Comparison of ENCODE assay signal across 9 mouse cellular contexts in genomic region chr3:52198751-52199738, GRCm38 (mm10).
A peak's percentile ranks its signal among the peaks of the same experiment; 100 is the strongest.
DNase-seq lines count a peak whose midpoint lies in the region; ATAC-seq and TF ChIP-seq lines count a peak whose summit lies in the region.
"Had no signal": no experiment of that assay in that cellular context is flagged by ENCODE, and none has a peak within 500 bp of the region (broad histone marks: within the 10 kb centered on the region; RNA-seq: fewer than 3 reads in every experiment).

No protein-coding gene starts in this region.

- ATAC-seq in erythroblast, adult 5-6 weeks (replicated peaks; ENCODE audit: low FRiP score, poor library complexity, severe bottlenecking): no peak

- no peaks in the 10 kb centered on the region for H3K9me3 ChIP-seq in megakaryocyte, embryonic 14.5 days
- H3K9me3 ChIP-seq: limb, embryonic 12.5 days had no signal

- H3K4me1 ChIP-seq in heart, adult 2 months (ENCODE audit: control insufficient read depth, insufficient read depth, low read length): peaks cover 6% of the 10 kb centered on the region
- peaks cover 35% of the 10 kb centered on the region for H3K4me1 ChIP-seq in megakaryocyte, embryonic 14.5 days

- peak overlapping the region; percentile 50 for H3K4me3 ChIP-seq in heart, adult 2 months
- H3K4me3 ChIP-seq in megakaryocyte, embryonic 14.5 days (replicated peaks): peak overlapping the region; percentile 78
- H3K4me3 ChIP-seq: limb, embryonic 12.5 days had no signal

- no peaks in the 10 kb centered on the region for H3K27me3 ChIP-seq in heart, adult 2 months (ENCODE audit: control insufficient read depth, insufficient read depth, low read length)
- peaks cover 50% of the 10 kb centered on the region for H3K27me3 ChIP-seq in megakaryocyte, embryonic 14.5 days (replicated peaks)

- H3K27ac ChIP-seq in heart, adult 2 months: peak overlapping the region; percentile 70
- H3K27ac ChIP-seq: limb, embryonic 12.5 days had no signal

- no peak for TF ChIP-seq POLR2A in heart, adult 2 months (IDR thresholded peaks at IDR 0.05; ENCODE audit: insufficient read depth, low read depth, low read length)

- 19% methylated on average over 17 of the region's 17 CpGs for WGBS in heart, adult 2 months

- no peaks in the 10 kb centered on the region for H3K36me3 ChIP-seq in heart, adult 2 months (ENCODE audit: control insufficient read depth, insufficient read depth, low read length)
- no peaks in the 10 kb centered on the region for H3K36me3 ChIP-seq in megakaryocyte, embryonic 14.5 days (replicated peaks; ENCODE audit: low read length)
- H3K36me3 ChIP-seq: limb, embryonic 12.5 days had no signal

- TF ChIP-seq CTCF in heart, adult 2 months (IDR thresholded peaks at IDR 0.05): peak; percentile 53

- no peaks in the 10 kb centered on the region for H3K79me2 ChIP-seq in heart, adult 2 months (replicated peaks; ENCODE audit: control insufficient read depth, insufficient read depth, low read length)

- peak; percentile 14 for DNase-seq in gastrocnemius, postnatal 10 days
- DNase-seq in gastrocnemius, postnatal 14 days: no peak
- peak; percentile 31 for DNase-seq in MEL-GATA-1-ER (ENCODE audit: extremely low read depth, low read depth)
- DNase-seq in heart, adult 2 months: peak; percentile 46 to 47
- DNase-seq in kidney, postnatal 10 days: peak; percentile 55
- DNase-seq in neural tube, embryonic 10.5 days (ENCODE audit: extremely low spot score, low spot score): no peak

- intact Hi-C loops in gastrocnemius, postnatal 14 days (cut with DNase I; ENCODE audit: low total_unique reads): loop anchor here (5.0 kb wide), 1 partner anchor 497 kb away; no protein-coding TSS in a partner anchor
- intact Hi-C loops in heart, adult 2 months (cut with DNase I): loop anchor here (2.0 to 5.0 kb wide), 4 partner anchors 94 to 637 kb away; partner anchors contain the start of genes Maml3 and Setd7

- no peak for TF ChIP-seq EP300 in heart, adult 2 months (IDR thresholded peaks at IDR 0.05; ENCODE audit: insufficient read depth, low read depth, low read length)

- no peak overlapping the region for H3K9ac ChIP-seq in heart, adult 2 months (ENCODE audit: low read depth, low read length)
- H3K9ac ChIP-seq: limb, embryonic 12.5 days had no signal

Comparison
In these comparisons a context has a peak if more than half of its experiments do, and no peak if none do; other contexts are left out.
1. DNase-seq: peak in gastrocnemius, postnatal 10 days (single experiment), MEL-GATA-1-ER (single experiment), heart, adult 2 months (2 of 2) and kidney, postnatal 10 days (single experiment); none in gastrocnemius, postnatal 14 days (single experiment) and neural tube, embryonic 10.5 days (single experiment).